Mouse (Mus musculus) right cerebral cortex, adult 2 months (tissue): ENCODE measurements around the gene Zdhhc14.

Source experiments
- DNase-seq, 2 experiments: peaks; one replicate each; pipeline ENCODE4 v3.0.0; 2021 to 2022; ENCODE audit warnings: low spot score in 2 of 2

The Zdhhc14 gene

DNA sequence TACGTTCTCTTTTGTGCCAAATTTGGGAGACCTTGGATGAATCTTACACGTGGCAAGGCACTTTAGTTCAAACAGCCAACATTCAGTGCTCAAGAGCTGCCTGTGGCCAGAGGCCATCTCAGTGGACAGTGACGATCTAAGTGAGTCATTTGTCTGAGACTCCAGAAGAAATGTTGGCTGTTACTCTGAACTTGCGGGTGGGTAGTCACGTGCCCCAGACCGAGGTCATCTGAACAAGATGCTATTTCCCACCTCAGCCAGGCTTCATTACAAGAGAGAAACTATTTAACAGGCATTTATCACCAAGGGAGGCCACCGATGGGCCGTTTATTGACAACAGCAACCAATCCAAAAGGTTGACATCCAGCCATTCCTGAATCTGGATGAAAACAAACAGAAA, 174.3 kb downstream of the Zdhhc14 start:
- DNase-seq = no peak

DNA sequence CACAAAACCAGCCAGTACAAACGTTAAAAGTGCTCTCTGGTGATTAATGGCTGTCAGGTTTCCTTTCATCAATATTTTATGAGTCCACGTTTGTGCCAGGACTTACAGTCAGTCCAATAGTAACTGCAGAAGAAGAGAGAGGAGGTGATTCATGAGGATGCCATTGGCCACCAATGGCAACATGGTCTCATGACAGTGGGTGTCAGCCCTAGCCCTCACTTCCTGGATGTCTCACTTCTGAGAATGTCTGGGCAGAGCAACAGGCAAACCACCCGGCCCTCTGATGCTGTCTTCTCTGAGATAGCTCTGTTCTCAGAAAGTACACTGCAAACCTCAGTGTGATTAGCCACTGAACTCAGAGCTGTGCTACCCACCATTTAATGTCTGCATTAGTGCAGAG, 176.1 kb downstream of the Zdhhc14 start:
- DNase-seq = no peak

DNA sequence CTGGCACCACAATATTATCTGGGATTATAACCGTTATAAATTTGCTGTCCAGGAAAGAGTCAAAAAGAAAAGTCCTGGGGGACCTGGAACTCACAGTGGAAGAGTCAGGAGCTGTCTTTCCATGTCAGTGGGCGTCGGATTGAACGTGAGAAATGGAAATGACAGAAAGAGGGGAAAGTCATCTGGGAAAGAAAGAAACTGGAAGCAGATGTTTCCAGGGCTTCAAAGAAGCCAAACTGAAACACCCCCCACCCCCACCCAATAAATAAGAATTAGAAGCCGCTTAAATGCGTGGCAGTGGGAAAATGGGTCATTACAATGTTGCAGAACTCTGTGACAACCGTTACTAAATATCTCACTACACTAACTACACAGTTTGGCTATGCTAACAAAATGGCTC, 176.6 kb downstream of the Zdhhc14 start:
- DNase-seq = no peak

DNA sequence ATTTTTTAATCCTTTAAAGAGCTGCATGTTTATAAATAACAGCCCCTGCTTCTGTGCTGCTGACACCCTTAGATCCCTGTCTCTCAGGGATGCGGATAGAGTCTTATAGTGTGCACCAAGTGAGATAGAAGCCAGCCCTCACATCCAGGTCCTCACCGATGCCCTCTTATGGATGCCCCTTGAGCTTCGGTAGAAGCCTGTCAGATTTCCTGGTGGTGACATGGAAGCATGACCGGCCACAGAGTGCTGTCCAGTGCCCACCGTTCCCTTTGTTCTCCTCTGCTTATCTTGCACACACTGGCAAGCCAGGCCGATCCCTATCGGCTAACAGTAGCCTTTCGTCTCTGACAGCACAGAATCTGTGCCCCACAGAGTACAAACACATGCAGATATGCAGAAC, 183.6 kb downstream of the Zdhhc14 start:
- DNase-seq = no peak

DNA sequence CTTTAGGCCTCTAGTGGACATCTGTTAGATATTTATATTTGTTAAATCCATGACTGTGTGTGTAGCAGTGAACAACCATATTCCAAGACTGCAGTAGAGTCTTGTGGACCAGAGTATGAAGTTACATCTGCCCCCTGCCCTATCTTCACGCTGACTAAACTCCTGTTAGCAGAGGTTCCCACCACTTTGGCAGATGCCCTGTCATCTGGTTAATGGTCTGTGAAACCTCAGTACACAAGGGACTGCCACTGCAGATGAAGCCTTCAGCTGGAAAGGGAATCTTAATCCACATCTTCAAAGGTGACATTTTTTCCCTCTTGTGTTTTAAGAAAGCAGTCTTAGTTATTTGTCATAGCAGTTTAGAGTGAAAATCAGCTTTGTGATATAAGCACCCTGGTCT, 187.0 kb downstream of the Zdhhc14 start:
- no peak for DNase-seq

DNA sequence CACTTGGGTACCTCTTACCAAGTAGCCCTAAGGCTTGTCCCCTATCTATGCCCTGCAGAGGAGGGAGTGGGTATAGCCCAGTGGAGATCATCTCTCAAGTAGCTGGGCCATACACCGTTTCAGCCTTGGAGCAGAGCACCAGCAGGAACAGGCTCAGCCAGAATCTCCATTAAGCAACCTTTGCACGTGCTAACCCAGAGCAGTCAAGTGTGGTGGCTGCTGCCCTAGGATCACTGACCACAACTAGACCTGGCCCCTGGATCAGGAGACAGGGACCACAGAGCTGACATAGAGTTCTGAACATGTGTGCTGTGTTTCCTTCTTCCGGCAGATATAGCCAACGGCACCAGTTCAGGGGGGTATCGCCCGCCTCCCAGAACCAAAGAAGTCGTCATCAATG, 193.0 kb downstream of the Zdhhc14 start:
- DNase-seq = no peak

DNA sequence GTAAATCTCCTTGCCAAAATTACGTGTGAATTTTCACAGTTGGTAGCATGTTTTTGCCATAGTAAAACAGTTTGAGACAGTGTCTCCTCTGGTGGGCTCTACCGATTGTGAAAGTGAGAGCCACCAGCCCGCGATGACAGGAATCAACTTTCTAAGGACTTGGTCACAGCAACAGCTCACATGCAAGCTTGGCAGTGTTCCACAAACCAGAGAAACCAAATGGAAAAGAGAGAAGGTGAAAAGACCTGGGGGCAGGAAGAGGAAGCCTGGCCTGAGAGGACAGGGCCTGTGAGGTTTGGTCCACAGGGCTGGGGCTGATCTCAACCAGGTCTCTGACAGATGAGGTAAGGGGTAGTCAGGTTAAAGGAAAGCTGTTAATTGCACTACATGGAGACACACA, 195.5 kb downstream of the Zdhhc14 start:
- DNase-seq = no peak

DNA sequence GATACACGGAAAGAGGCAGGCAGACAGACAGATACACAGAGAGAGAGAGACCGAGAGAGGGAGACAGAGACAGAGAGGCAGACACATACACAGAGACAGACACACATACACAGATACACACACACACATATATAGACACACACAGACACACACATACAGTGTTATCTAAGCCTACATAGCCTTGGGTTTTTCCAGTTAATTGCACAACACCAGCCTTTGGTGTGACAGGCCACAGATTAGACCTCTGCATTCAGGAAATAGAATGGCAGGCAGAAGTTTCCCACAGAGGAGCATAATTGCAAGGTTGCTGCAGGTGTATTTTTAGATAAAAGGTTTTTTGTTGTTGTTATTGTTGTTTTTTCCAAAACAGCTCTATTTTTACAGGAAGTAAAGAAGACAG, 195.9 kb downstream of the Zdhhc14 start:
- no peak for DNase-seq

DNA sequence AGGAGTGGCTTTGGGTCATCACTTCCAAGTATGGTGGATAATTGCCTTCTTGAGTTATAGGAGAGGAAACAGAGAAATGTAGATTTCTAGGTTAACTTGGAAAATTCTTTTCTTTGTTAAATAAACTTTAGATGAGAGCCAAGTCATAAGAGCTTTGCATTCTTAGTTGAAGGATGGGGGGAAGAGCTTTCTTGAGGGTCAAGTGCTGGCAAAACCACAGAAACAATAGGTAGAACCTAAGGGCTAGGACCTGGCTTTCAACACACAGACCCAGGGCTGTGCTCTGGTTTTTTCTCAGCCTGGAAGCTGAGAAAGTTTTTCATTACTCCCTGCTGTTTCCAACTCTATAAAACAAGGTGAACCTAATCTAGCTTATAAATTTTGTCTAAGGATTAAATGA, 196.3 kb downstream of the Zdhhc14 start:
- no peak for DNase-seq

DNA sequence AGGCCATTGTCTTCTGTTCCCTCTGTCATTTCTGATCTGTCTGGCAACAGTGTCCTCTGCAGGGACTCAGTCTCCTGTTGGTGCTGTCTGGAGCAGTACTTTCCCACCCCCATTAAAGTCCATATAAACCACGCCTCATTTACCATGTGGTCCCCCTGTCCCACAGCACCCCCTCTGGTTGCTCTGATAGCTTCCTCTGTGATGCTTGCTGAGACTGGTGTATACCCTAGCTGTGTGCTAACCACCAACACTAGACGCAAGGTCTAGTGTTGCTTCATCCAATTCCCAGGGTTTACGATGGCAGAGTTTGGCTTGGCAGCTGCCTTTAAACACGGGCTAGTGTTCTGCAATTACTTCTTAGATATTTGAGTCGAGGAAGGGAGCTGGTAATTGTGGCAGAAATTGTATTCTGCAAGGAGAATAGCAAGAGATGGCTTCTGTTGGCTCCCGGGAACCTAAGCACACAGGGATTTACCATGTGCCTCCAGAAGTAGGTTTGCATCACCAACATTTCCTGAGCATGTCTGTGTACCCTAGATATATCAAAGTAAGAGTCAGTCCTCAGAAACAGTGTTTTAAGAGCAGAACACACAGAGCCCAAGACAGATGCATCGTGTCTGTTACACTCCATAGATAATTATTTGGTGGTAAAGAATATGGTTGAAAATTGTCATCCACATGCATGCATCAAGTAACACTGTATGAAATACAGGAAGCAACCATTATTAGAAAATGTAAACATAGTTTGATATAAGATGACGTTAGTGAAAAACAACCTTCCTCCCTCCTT, 198.6 kb downstream of the Zdhhc14 start:
- DNase-seq = no peak

DNA sequence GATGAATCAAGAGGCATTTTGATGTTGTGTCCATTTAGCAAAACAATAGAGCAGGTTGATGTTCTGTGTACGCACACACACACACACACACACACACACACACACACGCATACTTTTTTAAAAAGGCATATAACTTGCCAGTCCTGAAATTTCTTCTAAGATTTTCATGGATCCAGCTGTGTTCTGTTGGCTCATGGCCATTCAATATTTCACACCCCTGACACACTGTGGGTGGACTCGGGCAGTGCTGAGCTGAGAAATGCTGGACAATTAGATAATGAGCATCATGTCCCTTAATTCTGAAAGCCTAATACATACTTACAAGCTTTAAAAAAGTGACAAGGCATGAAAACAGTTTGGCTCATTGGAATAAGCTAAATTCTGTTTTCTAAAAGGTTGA, 200.3 kb downstream of the Zdhhc14 start:
- no peak for DNase-seq

DNA sequence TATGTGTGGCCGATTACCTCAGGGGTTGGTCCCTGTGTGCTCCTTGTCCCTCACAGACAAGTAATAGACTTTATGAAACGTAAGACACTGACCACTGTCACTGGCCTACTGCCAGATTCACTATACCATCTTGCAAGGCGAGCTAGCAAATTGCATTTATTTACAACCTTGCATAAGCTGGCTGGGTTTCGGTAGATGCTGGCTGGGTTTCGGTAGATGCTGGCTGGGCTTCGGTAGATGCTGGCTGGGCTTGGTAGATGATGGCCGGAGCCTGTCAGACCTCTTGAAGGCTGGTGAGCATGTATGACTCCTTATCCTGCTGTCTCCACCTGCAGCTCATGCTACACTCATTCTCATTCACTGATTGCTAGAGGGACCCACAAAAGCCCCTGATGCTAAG, 200.9 kb downstream of the Zdhhc14 start:
- no peak for DNase-seq

DNA sequence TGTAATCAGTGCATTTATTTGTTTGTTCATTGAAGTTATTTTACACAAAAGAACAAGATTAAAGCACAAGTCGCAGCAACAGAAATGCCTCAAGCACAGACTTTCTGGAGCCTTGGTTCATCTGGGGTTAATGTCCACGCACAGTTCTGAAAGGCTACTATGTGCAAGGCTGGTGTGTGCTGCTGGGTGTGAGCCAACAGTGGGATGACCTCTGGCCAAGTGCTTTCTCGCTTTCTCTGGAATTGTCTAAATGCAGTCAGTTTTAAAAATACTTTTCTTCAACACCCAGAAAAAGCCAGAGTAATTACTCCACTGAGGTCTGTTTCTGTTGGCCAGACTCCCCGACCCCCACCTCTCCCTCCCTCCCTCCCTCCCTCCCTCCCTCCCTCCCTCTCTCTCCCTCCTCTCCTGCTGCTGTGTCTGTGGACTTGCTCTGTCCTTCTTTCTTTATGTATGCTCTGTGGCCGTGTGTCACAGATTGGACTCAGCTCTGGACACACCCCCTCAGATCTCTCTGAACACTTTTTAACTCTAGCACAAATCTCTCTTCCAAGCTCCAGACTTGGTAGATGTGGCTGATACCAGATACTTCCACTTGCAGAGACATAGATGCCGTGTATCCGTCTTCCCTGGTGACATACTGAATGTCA, 206.2 kb downstream of the Zdhhc14 start:
- no peak for DNase-seq

DNA sequence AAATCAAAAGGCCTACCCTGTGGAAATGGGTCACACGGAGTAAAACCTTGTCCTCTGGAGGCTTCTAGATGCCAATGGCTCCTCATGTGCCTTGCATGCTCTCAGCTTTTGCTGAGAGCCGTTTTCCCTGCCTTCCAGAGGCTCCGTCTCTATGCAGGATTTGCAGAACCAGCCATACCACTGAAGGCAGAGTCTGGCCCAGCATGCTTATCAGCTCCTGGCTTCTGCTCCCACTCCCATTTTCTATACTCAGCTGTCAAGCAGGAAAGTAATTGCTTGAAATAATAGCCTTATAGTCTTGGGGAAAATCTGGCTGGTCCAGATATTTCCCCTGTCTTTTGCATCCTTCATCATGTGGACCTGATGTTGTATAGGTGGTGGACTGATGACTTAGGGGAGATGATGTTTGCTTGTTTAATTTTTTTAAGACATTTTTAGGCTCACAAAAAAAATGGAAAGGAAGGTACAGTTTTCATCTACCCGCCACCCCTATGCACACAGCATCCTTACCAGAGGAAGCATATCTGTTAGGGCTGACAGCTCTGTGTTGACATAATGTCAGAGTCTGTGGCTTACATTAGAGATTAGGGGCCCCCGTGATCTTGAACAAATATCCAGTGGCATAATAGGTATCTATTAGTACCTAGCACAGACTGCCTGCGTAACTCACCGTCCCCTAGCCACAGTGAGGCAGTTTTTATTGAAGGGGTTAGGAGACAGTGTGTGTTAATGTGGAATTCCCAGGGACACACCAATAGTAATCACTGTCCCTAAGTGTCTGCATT, 218.2 kb downstream of the Zdhhc14 start:
- DNase-seq = no peak

DNA sequence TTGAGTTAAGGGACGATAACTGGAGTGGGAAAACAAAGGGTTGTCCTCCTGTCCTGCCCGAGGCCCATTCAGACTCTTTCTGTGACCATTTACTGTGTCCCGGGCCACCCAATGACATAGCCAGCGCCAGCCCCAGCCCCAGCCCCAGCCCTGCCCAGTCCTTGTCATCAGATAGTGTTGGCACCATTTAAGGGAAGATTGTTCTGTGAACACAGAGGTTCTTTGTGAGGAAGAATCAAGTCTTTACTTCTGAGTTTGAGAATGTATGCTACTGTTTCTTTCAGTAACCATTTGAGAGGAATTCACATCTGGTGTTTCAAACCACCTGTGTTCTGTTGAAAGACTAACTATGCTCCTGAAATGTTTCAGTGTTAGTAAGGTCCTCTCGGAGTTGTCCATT, 219.5 kb downstream of the Zdhhc14 start:
- DNase-seq = no peak

DNA sequence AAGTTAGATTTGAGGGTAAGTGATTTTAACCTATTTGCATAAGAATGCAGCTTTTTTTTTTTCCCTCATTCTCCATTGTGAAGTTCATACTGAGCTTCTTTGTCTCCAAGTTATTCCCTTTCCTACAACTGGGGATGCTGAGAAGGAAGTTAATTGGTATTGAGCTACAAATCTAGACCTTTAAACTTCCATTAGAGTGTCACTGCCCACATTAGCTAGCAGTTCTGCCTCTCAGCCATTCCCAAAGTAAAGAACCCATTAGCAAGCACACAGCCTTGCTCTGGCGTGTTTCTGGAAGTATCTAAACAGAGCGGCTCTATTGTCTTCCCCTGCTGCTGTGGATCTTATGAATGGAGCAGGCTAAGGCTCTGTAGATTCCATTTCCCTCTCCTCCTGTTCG, 220.8 kb downstream of the Zdhhc14 start:
- DNase-seq = no peak

DNA sequence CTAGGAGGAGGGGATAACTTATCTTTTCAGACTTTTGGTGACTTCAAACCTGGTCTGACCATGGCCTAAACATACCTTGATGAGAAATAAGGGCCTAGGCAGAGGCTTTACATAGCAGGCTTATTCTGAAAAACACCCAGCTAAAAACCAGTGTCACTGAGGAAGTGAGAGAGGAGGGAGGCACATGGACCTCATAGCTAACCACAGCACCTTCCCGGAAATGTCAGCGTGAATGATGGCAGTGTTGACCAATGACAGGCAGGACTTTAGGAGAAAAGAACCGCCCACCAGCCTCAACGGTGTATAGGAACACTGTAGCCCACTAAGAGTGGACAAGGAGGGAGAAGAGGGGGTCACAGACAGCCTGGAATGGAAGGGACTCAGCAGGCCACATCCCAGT, 224.6 kb downstream of the Zdhhc14 start:
- no peak for DNase-seq

DNA sequence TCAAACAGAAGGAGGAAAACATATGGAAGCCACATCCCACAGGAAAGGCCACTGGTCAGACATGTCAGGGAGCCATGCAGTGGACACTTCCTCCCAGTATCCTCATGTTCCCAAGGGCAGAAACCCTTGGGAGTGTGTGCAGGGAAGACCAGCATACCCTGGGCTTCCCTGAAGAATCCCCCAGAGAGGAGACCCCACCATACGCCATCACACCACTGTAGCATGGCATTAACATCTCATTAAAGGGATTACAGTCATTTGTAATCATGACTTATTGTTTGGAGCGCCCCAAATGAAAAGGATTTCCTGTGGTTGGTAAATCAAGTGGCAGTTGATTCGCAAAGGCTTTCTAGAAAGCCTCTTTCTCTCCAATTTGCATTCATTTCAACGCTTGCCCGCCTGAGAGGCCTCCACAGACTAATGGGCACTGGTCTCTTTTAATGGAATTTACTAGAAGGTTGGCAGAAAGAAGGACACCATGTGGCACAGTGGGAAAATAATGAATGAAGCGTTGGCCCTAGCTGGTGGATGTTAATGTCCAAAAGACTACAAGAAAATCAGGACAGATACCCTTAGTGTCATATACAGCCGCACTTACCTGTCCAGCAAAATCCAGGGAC, 226.5 kb downstream of the Zdhhc14 start:
- DNase-seq = no peak

DNA sequence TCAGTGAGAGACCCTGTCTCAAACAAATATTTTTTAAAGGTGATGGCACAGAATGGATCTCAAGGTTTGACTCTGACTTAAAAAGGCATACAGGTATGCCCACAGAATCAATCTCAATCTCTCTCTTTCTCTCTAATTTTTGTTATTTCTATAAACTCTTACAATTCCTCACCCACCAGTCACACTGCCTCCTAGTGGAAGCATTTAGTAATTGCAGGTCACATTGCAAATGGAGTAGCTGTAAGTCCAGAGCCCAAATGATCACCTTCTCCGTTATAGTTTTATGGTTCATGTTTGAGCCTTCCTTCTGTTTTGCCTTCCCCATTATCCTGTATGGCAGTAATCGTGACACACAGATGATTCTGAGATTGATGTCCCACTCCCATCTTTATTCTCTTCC, 230.4 kb downstream of the Zdhhc14 start:
- no peak for DNase-seq

DNA sequence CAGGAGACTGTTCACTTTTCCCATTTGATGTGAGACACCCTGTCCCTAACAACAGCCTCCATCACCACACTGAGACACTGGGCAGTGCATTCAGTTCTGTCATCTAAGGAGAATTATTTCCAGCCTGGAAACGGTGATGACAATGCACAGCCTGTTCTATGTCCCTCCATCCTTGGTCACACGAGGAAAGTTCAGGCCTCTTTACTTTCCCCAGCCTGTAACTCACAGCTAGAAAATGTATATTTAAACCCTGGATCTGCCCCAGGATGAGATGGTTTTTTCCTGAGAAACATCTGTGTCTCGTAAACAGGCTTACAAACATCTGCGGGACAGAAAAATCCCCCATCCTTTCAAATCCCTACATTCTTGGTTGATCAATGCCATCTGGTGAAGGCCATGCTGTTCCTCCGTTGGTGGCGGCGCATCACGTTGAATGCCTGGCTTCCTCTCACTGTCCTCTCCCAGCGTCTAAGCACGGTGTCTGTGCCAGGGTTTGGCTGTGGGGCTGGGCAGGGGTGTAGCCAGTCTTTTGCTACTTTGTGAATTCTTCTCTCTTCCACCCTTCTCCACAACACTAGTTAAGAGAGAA, 231.3 kb downstream of the Zdhhc14 start:
- DNase-seq = no peak

DNA sequence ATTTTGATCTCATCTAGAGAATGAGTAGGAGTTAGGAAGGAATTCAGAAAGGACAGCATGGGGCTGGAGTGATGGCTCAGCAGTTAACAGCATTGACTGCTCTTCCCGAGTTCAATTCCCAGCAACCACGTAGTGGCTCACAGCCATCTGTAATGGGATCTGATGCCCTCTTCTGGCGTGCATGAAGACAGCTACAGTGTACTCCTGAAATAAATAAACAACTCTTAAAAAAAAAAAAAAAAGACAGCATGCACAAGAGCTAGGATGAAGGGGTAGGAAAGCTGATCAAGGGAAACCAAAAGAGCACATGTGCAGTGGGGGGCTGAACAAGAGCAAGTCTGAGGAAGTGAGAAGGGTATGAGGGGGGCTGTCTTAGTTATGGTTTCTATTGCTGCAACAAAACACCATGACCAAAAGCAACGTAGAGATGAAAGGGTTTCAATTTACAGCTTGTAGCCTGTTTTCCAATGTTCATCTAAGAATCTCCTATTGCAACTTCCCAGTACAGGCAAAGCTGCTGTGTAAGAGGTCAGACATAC, 237.3 kb downstream of the Zdhhc14 start:
- DNase-seq = no peak

DNA sequence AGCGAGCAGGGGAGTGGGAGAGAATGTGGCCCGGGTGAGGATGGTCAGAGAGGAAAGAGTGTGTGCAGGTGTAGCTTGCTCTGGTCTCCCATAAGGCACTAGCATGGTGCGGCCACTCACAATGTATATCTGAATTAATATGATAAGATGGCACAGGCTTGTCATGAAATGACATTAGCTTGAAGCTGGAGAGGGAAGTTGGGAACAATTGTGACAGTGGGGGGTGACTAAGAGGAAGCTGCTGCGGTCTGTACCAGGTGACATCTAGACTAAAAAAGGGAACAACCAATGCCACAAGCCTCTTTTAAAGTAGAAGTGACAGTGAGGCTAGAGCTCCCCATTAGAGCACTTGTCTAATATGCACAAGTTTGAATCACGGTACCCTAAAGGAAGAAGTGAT, 238.2 kb downstream of the Zdhhc14 start:
- DNase-seq = no peak
